Mouse (Mus musculus) mouse embryonic stem cell (cell line): ENCODE measurements around the gene Gnao1.

Experiments used
- in situ Hi-C, 2 experiments: fragments of 300-500 bp; cut with MboI; formaldehyde crosslinking; loops; 1 replicate in 1 of 2; 3 replicates in 1 of 2; pipeline ENCODE4 v1.14.3; 2019 to 2020; ENCODE audit warnings: low sequenced_read_pairs in 2 of 2, low pct_unique_long_range_greater_than_20kb in 1 of 2, mixed read lengths in 1 of 2; ENCODE audit not compliant: unreplicated experiment in 1 of 2

Gene Gnao1

GRCm38 (mm10) chr8:93923897-93924334 lies 114.2 kb downstream of the Gnao1 start:
- in situ Hi-C loops, result no loop called here

- in situ Hi-C loops, result no loop called here
Observed at GRCm38 (mm10) chr8:93925513-93925912, 115.7 kb downstream of the Gnao1 start.

DNA sequence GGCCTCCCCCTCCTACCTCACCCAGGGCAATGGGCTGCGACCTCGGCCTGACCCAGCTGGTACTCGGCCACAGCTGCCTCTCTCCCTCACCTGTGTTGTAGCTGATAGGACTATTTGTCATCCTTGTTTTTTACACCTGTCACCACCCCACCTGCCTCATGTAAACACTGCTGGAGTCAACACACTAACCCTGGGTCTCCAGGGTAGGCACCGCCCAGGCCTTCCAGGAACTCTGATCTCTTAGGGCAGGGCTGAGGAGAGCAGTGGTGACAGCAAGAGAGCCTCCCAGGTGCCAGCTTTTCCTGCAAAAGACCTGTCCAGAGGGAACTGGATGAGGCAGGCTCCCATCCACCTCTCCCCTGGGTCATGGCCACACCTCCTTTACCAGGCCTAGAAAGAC lies 119.5 kb downstream of the Gnao1 start:
- in situ Hi-C loops, result no loop called here

- in situ Hi-C loops, result no loop called here
Observed at GRCm38 (mm10) chr8:93931336-93931735, 121.6 kb downstream of the Gnao1 start.

- in situ Hi-C loops, result no loop called here
Observed at GRCm38 (mm10) chr8:93932873-93933272, 123.1 kb downstream of the Gnao1 start.

DNA sequence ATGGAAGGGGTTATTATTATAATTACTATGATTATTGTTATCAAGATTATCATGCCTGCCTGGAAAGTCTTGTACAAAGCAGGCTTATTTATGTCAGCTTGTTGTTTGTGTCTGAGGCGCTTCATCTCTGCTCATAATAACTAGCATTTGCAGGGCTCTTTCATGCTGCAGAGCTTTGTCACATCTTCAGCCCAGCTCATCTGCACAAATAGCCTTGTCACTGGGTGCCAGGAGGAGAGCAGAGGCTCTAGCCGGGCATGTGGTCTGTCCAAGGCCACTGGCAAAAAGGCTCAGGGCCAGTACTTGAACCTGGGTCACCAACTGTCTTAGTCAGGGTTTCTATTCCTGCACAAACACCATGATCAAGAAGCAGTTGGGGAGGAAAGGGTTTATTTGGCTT lies 123.5 kb downstream of the Gnao1 start:
- in situ Hi-C loops, result no loop called here

- in situ Hi-C loops, result no loop called here
Observed at GRCm38 (mm10) chr8:93938193-93938592, 128.4 kb downstream of the Gnao1 start.

DNA sequence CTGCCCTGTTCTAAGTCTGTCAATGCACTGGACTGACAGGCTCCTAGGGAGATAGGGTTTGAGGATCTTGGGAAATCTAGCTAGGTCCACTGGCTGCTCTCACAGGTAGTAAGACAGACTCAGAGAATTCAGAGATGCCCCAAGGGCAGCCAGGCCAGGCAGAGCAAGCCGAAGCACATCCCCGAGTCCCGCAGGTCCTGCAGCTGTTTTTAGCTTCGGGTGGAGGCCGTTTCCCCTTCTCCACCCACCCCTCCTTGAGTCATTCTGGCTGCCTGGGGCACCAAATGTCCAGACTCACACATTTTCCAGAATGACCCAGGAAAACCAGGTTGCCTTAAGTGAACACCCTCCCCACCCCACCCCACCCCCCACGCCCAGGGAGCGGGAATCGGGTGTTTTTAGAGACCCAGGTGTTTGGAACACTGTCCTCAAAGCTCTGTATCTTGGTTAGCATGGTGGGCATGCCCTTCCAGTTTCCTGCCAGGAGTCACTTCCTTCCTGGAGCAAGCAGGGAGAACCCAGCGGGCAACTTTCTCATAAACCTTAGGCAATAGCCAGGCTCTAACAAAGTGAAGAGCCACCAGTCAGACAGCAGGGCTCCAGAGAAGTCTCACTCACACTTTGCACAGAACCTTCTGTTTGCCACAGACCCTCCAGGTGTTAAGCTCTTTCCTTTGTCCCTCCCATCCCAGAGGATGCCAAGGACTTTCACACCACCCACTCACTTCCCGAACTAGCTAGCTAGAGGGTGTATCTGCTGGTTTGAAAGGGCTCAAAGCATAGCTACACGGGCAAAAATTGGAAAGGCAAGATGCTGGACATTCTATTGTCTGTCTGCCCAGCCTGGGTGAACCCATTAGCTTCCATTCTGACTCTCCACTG lies 131.0 kb downstream of the Gnao1 start:
- in situ Hi-C loops, result no loop called here

- in situ Hi-C loops, result no loop called here
Observed at GRCm38 (mm10) chr8:93941636-93942054, 131.9 kb downstream of the Gnao1 start.

- in situ Hi-C loops, result no loop called here
Observed at GRCm38 (mm10) chr8:93945781-93946180, 136.0 kb downstream of the Gnao1 start.

DNA sequence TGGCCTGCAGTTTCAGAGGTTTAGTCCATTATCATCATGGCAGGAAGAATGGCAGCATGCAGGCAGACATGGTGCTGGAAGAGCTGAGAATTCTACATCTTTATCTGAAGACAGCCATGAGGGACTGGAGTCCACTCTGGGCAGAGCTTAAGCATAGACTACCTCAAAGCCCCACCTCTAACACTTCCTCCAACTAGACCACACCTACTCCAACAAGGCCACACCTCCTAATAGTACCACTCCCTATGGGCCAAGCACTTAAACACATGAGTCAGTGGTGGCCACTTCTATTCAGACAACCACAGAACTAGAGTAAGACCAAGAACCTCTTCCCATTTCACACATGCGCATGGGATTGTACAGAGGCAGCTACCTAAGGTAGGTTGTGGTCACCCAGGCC lies 136.6 kb downstream of the Gnao1 start:
- in situ Hi-C loops, result no loop called here

- in situ Hi-C loops, result no loop called here
Observed at GRCm38 (mm10) chr8:93950133-93950532, 140.4 kb downstream of the Gnao1 start.

DNA sequence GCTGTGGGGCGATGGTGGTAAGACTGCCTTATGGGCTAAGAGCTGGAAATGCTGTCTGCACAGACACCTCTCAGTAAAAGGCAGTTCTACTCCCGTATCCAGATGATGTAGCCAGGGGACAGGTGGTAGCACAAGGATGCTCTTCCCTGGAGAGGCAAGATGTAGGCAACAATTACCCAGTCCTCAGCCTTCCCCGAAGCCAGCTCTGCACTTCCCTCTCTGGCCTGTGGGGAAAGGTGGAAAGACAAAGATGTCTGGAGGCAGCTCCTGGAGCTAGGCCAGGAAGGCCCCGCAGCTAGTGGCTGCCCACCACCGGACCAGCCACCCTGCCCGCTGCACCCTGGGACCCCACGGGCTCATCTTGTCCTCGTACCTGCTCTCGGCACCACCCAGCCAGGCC lies 142.7 kb downstream of the Gnao1 start:
- in situ Hi-C loops, result no loop called here

DNA sequence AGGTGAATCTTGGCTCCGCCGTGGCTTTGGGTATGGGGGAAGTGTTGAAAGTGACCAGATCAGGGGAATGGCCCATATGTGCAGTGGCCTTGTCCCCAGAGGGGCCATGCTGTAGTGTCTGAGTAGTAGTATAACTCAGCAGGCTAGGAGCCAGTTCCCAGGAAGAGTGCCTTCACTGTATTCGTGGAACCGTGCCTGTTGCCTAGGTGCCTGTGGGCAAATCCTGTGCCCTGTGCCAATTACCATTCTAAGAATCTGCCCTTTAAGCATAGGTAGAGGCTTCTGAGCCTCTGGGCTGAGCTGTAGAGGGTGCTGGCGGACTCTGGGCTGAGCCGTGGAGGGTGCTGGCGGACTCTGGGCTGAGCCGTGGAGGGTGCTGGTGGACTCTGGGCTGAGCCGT lies 148.6 kb downstream of the Gnao1 start:
- in situ Hi-C loops, result no loop called here

DNA sequence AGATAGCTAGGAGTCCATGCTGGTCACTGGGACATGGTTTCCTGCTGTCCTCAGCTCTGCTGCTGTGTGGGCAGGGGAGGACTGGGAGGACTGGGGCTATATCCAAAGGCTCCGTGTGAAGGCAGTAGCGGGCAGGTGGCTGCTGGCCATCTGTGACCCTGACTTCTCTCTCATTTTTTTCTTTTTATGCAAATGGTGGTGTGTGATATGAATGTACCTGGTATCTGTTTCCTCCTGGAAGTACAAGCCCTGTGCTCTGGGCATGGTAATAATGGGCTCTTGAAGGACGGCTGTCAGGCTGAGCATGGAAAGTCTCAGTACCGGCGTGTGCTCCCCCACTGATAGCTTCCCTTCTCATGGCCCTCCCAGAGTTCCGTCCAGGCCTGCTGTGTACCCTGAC lies 151.1 kb downstream of the Gnao1 start:
- in situ Hi-C loops, result no loop called here

- in situ Hi-C loops, result no loop called here
Observed at GRCm38 (mm10) chr8:93968293-93968692, 158.5 kb downstream of the Gnao1 start.

- in situ Hi-C loops, result no loop called here
Observed at GRCm38 (mm10) chr8:93969626-93970340, 160.0 kb downstream of the Gnao1 start.

GRCm38 (mm10) chr8:93971451-93971850 lies 161.7 kb downstream of the Gnao1 start:
- in situ Hi-C loops, result no loop called here

GRCm38 (mm10) chr8:93972211-93972610 lies 162.4 kb downstream of the Gnao1 start:
- in situ Hi-C loops, result no loop called here
